Mouse (Mus musculus) monocyte, adult 2 months (primary cell): ENCODE results near the gene Dpf1.

Experiments used
- DNase-seq, 2 experiments: peaks; one replicate each; pipeline ENCODE4 v3.0.0; 2022; ENCODE audit warnings: low spot score in 2 of 2, low read depth in 1 of 2

Gene Dpf1

GRCm38 (mm10) chr7:29338351-29338919 lies 34.7 kb downstream of the Dpf1 start:
- no peak for DNase-seq

GRCm38 (mm10) chr7:29338984-29339679 lies 35.4 kb downstream of the Dpf1 start:
- DNase-seq = no peak

DNA sequence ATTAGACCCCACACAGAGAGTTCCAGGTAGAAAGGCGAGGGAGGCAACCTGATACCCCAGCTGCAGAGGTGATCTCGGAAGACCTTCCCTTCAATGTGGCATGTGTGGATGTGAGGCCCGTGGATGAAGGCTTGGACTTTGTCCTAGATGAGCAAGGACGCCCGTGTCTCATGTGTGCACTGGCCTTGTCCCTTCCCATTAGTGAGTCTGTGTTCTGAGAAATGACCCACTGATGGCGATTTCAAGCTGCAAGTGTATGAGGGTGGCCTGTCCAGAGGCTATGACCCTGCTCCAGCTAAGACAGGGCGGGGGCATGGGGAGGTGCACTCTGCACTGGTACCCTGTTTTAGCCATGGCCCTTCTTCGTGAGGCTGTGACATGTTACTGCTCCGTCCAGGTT lies 36.5 kb downstream of the Dpf1 start:
- DNase-seq = no peak

DNA sequence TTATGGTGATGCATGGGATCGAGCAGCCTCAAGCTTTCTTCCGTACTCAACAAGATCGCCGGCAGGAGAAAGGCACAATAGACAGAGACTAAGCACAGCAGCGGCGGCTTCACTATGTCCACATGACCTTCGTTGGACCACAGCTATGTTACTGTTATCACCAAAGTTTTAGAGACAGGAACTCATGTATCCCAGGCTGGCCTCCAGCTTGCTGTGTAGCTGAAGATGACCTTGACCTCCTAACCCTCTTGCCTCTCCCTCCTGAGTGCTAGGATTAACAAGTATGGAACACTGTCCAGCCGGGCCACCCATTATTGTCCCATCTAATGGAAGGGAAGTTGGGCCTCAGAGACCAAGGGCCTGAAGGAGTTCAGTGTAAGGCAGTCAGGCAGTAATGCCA lies 37.1 kb downstream of the Dpf1 start:
- DNase-seq = no peak

DNA sequence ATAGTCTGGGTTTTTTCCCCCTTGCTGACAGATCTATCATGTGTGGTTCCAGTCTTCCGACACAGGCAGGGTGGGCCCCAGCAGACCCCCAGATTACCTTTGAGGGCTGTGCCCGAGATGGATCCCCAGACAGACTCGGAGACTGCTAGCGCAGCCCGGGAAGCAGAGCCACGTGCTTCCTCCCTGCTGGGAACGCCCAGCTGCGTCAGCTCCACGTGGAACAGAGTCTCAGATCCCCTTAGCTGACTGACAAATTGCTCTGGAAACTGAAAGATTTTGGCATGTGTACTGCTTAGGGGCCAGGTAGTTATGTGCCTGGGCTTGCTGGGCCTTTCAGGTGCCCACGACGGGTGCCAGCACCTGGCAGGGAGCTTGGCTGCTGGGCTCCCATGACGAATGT lies 38.0 kb downstream of the Dpf1 start:
- DNase-seq = no peak

DNA sequence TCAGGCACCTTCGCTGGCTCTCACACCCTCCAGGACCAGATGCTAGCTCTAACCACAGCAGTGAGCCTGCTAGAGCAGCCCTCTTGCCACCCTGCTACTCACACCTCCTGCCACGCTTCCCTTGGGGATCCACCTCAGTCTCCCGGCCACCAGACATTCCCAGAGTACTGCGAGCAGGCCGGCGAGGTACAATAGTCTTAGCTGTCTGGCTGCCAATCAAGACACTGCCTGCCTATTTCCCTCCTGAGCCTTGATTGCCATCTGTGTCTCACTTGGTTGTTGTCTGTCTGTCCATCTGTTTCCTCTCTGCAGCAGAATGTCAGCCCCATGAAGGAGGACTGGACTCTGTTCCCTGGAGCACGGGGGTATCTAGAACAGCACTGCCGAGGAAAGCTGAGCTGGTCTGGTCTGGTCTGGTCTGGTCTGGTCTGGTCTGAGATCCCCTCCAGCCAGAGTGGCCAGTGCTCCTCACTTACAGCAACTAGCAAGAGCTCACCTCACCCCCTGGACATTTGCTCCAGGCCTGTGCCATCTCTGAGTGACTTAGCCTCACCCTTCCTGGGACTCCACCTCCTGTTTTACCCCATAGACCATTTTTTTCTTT lies 38.8 kb downstream of the Dpf1 start:
- no peak for DNase-seq

GRCm38 (mm10) chr7:29343746-29344145 lies 40.0 kb downstream of the Dpf1 start:
- no peak for DNase-seq

- DNase-seq = no peak
These were observed 41.8 kb downstream of the Dpf1 start for GRCm38 (mm10) chr7:29345534-29345933.

DNA sequence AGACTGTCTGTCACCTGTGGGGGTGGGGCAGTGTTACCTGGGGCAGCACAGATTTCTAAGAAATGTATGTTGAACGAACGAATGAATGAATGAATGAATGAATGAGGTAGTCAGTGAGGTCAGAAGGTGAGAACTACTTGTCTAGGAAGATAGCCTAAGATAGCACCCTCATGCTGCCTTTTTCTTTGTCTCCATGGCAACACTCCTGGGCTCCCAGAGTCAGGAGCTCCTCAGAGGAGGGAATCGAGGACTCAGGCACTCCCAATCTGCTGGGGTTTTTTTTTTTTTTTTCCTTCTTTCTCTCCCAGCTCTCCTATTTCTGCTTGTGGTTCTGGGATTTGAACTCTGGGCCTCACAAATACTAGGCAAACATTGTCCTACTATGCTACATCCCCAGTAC lies 42.5 kb downstream of the Dpf1 start:
- DNase-seq = no peak

- DNase-seq = no peak
These were observed 46.7 kb downstream of the Dpf1 start for GRCm38 (mm10) chr7:29350489-29350888.

DNA sequence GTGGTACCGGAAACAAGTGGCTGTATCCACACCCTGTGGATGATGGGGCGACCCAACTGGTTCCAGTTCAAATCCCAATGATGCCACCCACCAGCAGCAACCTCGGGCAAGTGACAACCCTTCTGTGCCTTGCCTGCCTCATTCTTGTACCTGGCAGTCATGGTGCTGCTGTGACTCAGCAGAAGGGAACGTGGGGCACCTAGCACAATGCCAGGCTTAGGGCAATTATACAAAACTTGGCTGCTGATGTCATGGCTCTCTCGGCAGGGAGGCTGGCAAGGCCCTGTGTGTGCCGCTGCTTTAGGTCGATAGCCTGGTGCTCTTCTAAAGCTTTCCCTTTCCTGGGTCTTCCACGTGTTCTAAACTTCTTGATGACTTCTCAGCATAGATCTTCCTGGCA lies 48.5 kb downstream of the Dpf1 start:
- DNase-seq = no peak

DNA sequence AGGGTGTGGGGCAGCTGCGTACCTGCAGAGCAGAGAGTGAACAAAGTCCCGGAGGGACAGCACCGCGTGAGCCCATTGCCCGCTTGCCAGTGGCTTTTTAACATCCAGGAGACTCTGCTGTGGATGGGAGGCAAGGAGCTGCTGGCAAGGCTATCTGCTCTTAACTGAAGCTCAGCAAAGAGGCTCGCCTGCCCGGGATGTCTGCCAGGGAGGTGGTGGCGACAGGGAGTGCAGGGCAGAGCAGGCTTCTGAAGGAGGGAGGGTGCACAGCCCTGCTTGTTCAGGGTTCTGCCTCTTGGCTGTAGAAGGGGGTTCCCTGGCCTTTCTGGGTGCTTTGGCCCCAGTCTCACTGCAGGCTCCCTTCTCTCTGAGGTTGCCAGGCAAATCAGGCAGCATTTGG lies 50.4 kb downstream of the Dpf1 start:
- DNase-seq = no peak

DNA sequence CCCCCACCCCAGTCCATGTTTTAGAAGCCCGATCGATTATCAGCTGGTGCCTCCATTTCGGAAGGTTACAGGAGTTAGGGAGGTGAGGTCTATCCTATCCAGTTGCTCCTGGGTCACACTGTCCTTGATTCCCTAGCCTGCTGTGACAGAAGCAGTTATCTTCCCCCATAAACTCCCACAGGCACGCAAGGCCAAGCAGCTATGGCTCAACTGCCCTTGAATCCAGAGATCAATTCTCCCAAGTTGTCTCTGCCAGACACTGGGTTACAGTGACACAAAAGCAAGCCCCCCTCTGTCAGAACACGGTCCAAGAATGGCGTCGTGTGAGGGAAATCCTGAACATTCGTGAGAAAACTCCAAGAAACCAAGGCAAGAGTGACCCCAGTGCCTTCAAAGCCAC lies 51.7 kb downstream of the Dpf1 start:
- no peak for DNase-seq

GRCm38 (mm10) chr7:29361497-29361896 lies 57.7 kb downstream of the Dpf1 start:
- DNase-seq = no peak

DNA sequence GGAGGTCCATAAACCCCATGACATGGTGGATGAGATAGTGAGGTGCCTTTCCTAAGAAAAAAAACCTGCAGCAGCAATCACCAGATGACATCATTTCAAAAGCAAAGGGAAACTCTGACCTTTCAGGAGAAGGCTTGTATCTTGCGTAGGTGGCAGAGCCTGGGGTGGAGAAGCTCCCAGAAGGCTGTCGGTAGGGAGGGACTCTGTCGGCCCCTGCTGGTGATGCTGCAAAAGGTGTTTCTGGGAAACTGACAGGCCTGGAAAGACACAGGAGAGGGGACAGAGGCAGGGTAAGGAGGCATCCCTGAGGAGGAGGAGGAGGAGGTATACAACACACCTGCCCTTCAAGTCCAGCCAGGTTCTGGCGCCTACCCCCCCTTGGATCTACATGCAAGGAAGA lies 60.3 kb downstream of the Dpf1 start:
- DNase-seq = no peak

GRCm38 (mm10) chr7:29367166-29368003 lies 63.6 kb downstream of the Dpf1 start:
- DNase-seq = no peak
